Mouse (Mus musculus) MEL (cell line): ENCODE measurements around the gene Hist1h2ad. TPM values are rescaled to one million over a fixed set of nuclear protein-coding genes. Genes with fewer than 3 reads are reported as not detected.
A peak's percentile ranks its signal among the peaks of the same experiment; 100 is the strongest.

Experiments
- DNase-seq: peaks from one replicate; pipeline ENCODE4 v3.0.0; 2011; ENCODE audit warnings: low read depth, low spot score
- H3K27ac ChIP-seq: 2 replicates; pipeline ENCODE4 v1.5.1; 2012; ENCODE audit warnings: low read depth, mild to moderate bottlenecking, control low read depth, low read length, moderate library complexity; ENCODE audit not compliant: control insufficient read depth
- H3K27me3 ChIP-seq, 2 experiments: fragments of 150-350 bp in 1 of 2; sonication (generic) in 1 of 2; 2 replicates each; pipeline ENCODE4 v1.6.1; 2012; ENCODE audit warnings: low read length in 2 of 2, mild to moderate bottlenecking in 2 of 2, improper control_type of control experiment in 1 of 2, moderate library complexity in 1 of 2; ENCODE audit not compliant: insufficient read depth in 2 of 2, control insufficient read depth in 1 of 2
- H3K36me3 ChIP-seq, 2 experiments: 2 replicates each; pipeline ENCODE4 v1.6.1; 2012 to 2014; ENCODE audit warnings: low read length in 2 of 2, improper control_type of control experiment in 1 of 2, inconsistent platforms in 1 of 2, mild to moderate bottlenecking in 1 of 2; ENCODE audit not compliant: insufficient read depth in 2 of 2, control insufficient read depth in 1 of 2
- H3K4me1 ChIP-seq, 2 experiments: fragments of 150-350 bp in 1 of 2; sonication (generic) in 1 of 2; 2 replicates each; pipeline ENCODE4 v1.6.1; 2012; ENCODE audit warnings: low read length in 2 of 2, improper control_type of control experiment in 1 of 2, mild to moderate bottlenecking in 1 of 2; ENCODE audit not compliant: insufficient read depth in 2 of 2, control insufficient read depth in 1 of 2
- H3K4me3 ChIP-seq, 2 experiments: fragments of 150-350 bp in 1 of 2; sonication (generic) in 1 of 2; 2 replicates each; pipeline ENCODE4 v1.5.1; 2012; ENCODE audit warnings: low read depth in 2 of 2, low read length in 2 of 2, mild to moderate bottlenecking in 2 of 2, moderate library complexity in 2 of 2, control low read depth in 1 of 2, improper control_type of control experiment in 1 of 2; ENCODE audit not compliant: control insufficient read depth in 1 of 2, insufficient read depth in 1 of 2
- H3K79me2 ChIP-seq: 2 replicates; pipeline ENCODE4 v1.6.1; 2012; ENCODE audit warnings: mild to moderate bottlenecking, low read length, moderate library complexity; ENCODE audit not compliant: control insufficient read depth, poor library complexity, insufficient read depth
- H3K9ac ChIP-seq: 2 replicates; pipeline ENCODE4 v1.6.1; 2012; ENCODE audit warnings: low read depth, mild to moderate bottlenecking, control low read depth, low read length, moderate library complexity; ENCODE audit not compliant: control insufficient read depth, poor library complexity, severe bottlenecking
- H3K9me3 ChIP-seq: fragments of 150-350 bp; sonication (generic); replicated peaks from 2 replicates; pipeline ENCODE4 v1.6.1; 2012; ENCODE audit warnings: mild to moderate bottlenecking, low read length, improper control_type of control experiment, moderate library complexity; ENCODE audit not compliant: insufficient read depth
- CHD2 ChIP-seq: IDR thresholded peaks from 2 replicates; pipeline ENCODE4 v1.6.1; 2011; ENCODE audit warnings: low read length, improper control_type of control experiment
- EP300 ChIP-seq, 2 experiments: IDR thresholded peaks; 2 replicates each; pipeline ENCODE4 v1.6.1; 2011; ENCODE audit warnings: improper control_type of control experiment in 2 of 2, low read length in 2 of 2, low read depth in 1 of 2, mild to moderate bottlenecking in 1 of 2
- HCFC1 ChIP-seq: IDR thresholded peaks from 2 replicates; pipeline ENCODE4 v1.6.1; 2012; ENCODE audit warnings: low read depth, mild to moderate bottlenecking, inconsistent platforms, low read length, improper control_type of control experiment, moderate library complexity
- KAT2A ChIP-seq: conservative IDR thresholded peaks from 2 replicates; pipeline ENCODE4 v1.6.1; 2012; ENCODE audit warnings: low read depth, low read length, improper control_type of control experiment, inconsistent platforms
- MAFK ChIP-seq: IDR thresholded peaks from 2 replicates; pipeline ENCODE4 v1.6.1; 2011; ENCODE audit warnings: low read depth, mild to moderate bottlenecking, low read length, improper control_type of control experiment, borderline replicate concordance
- MAZ ChIP-seq: IDR thresholded peaks from 2 replicates; pipeline ENCODE4 v1.6.1; 2012; ENCODE audit warnings: low read depth, mild to moderate bottlenecking, inconsistent platforms, low read length, improper control_type of control experiment
- NRF1 ChIP-seq: IDR thresholded peaks from 2 replicates; pipeline ENCODE4 v1.6.1; 2014; ENCODE audit warnings: low read depth, mild to moderate bottlenecking, inconsistent platforms, low read length, improper control_type of control experiment, moderate library complexity; ENCODE audit not compliant: poor library complexity, insufficient read depth, severe bottlenecking
- RAD21 ChIP-seq: IDR thresholded peaks from 2 replicates; pipeline ENCODE4 v1.6.1; 2011; ENCODE audit warnings: mild to moderate bottlenecking, low read depth, low read length, improper control_type of control experiment
- TBP ChIP-seq: IDR thresholded peaks from 2 replicates; pipeline ENCODE4 v1.8.0; 2011; ENCODE audit warnings: low read depth, low read length, improper control_type of control experiment
- UBTF ChIP-seq: IDR thresholded peaks from 2 replicates; pipeline ENCODE4 v1.6.1; 2012; ENCODE audit warnings: low read depth, mild to moderate bottlenecking, inconsistent platforms, low read length, improper control_type of control experiment, moderate library complexity, borderline replicate concordance; ENCODE audit not compliant: insufficient read depth
- USF1 ChIP-seq: IDR thresholded peaks from 2 replicates; pipeline ENCODE4 v1.6.1; 2014; ENCODE audit warnings: low read depth, mild to moderate bottlenecking, inconsistent platforms, low read length, improper control_type of control experiment, moderate library complexity
- polyA plus RNA-seq, 2 experiments: library from polyadenylated mRNA; stranded (reverse) in 1 of 2; unstranded in 1 of 2; fragments of >175 nt in 1 of 2; fragments of >200 nt in 1 of 2; gene quantifications; 2 replicates each; pipeline versions ENCODE4 v1.2.1 to v1.2.4; 2012; ENCODE audit warnings: low replicate concordance in 2 of 2, low read depth in 1 of 2; ENCODE audit not compliant: insufficient read length in 2 of 2, insufficient read depth in 1 of 2, missing spikeins in 1 of 2
- total RNA-seq: library from RNA; depleted of rRNA; stranded (reverse); fragments of 300-350 nt; gene quantifications from 2 replicates; pipeline ENCODE4 v1.2.3, GENCODE M21; 2012

Hist1h2ad gene
- total and polyA plus RNA-seq, 3 experiments: 0.14 to 924 TPM; not detected in 1

GRCm38 (mm10) chr13:23576906-23577639 lies 2.9 kb downstream of the Hist1h2ad start:
- Histone ChIP-seq H3K9me3 (no peaks in the 10 kb centered on the region), H3K36me3 (peaks cover 0 to 32% of the 10 kb centered on the region in 2 experiments; a peak in 2 of 4 replicates), H3K4me3 (peak overlapping the region; percentile 6 to 47), H3K9ac (peak overlapping the region; percentile 73), H3K27ac (peak overlapping the region; percentile 86), H3K27me3 (no peaks in the 10 kb centered on the region), H3K79me2 (peaks cover 6% of the 10 kb centered on the region; the same call in 1 of the 2 replicates), H3K4me1 (peaks cover 0 to 2% of the 10 kb centered on the region in 2 experiments; a peak in 1 of 4 replicates)
- no peak for TF ChIP-seq UBTF
- TF ChIP-seq TBP: 0 out of 2 replicates have a peak, but pooled peaks have one; percentile 12
- peak; percentile 75 for DNase-seq

- peaks cover 0 to 35% of the 10 kb centered on the region in 2 experiments; a peak in 2 of 4 replicates for H3K36me3 ChIP-seq
- H3K27ac ChIP-seq: peak overlapping the region; percentile 64
- peak; percentile 52 for DNase-seq
- no peaks in the 10 kb centered on the region for H3K9me3 ChIP-seq
- H3K4me3 ChIP-seq: no peak overlapping the region
- peaks cover 6% of the 10 kb centered on the region; the same call in 1 of the 2 replicates for H3K79me2 ChIP-seq
- TF ChIP-seq MAFK (no peak), USF1 (no peak), EP300 (IDR thresholded peaks at IDR 0.05; ENCODE audit: low read depth in 1 of 2, low read length in 2 of 2) (no peak), RAD21 (no peak), HCFC1 (no peak), NRF1 (no peak), CHD2 (no peak), MAZ (no peak), KAT2A (no peak)
- H3K27me3 ChIP-seq: no peaks in the 10 kb centered on the region
- peak overlapping the region; percentile 46 for H3K9ac ChIP-seq
- H3K4me1 ChIP-seq: peaks cover 0 to 4% of the 10 kb centered on the region in 2 experiments; a peak in 1 of 4 replicates
Measured at GRCm38 (mm10) chr13:23577835-23578234, 3.7 kb downstream of the Hist1h2ad start.
